Mouse (Mus musculus) kidney, embryonic 16.5 days (tissue): Measurements from ENCODE around the gene Eefsec. TPM values are rescaled to one million over a fixed set of nuclear protein-coding genes. Genes with fewer than 3 reads are reported as not detected.

Experiments
- ATAC-seq: fragments of 200-750 bp; cut with Nextera tagmentation; 2 replicates; pipeline ENCODE4 v1.8.0; 2017; ENCODE audit warnings: moderate TSS enrichment; ENCODE audit not compliant: low FRiP score, low TSS enrichment
- H3K27ac ChIP-seq: fragments of 300-500 bp; sonication (generic); 2 replicates; pipeline ENCODE4 v1.5.1; 2014; ENCODE audit warnings: low read length
- H3K27me3 ChIP-seq: fragments of 300-500 bp; sonication (generic); 2 replicates; pipeline ENCODE4 v1.6.1; 2014; ENCODE audit warnings: low read length, control low read depth, mixed read lengths; ENCODE audit not compliant: insufficient read depth
- H3K36me3 ChIP-seq: fragments of 300-500 bp; sonication (generic); 2 replicates; pipeline ENCODE4 v1.6.1; 2014; ENCODE audit warnings: low read length, control low read depth, mixed read lengths; ENCODE audit not compliant: insufficient read depth
- H3K4me1 ChIP-seq: fragments of 300-500 bp; sonication (generic); 2 replicates; pipeline ENCODE4 v1.6.1; 2014; ENCODE audit warnings: low read length, control low read depth, mixed read lengths; ENCODE audit not compliant: insufficient read depth
- H3K4me2 ChIP-seq: fragments of 300-500 bp; sonication (generic); replicated peaks from 2 replicates; pipeline ENCODE4 v1.6.1; 2014; ENCODE audit warnings: low read depth, low read length
- H3K4me3 ChIP-seq: fragments of 300-500 bp; sonication (generic); 2 replicates; pipeline ENCODE4 v1.5.1; 2014; ENCODE audit warnings: mild to moderate bottlenecking, low read length
- H3K9ac ChIP-seq: fragments of 300-500 bp; sonication (generic); replicated peaks from 2 replicates; pipeline ENCODE4 v1.6.1; 2014; ENCODE audit warnings: low read length
- H3K9me3 ChIP-seq: fragments of 300-500 bp; sonication (generic); 2 replicates; pipeline ENCODE4 v1.6.1; 2016; ENCODE audit warnings: low read length, control low read depth
- WGBS: fragments of 180-500 bp; shearing (Covaris S2); extraction: QIAGEN DNeasy Blood & Tissue Kit; methylation state at CpG from one replicate; pipeline ENCODE4 v1.1.7; 2014; 5-methylcytosine and 5-hydroxymethylcytosine counted together
- polyA plus RNA-seq: library from polyadenylated mRNA; unstranded; fragments of >200 nt; fragmentation: Nextera tagmentation; extraction: Ambion mirVana; gene quantifications from 2 replicates; pipeline ENCODE4 v1.2.1, GENCODE M21; 2015

The Eefsec gene
- polyA plus RNA-seq, 1 experiment from 2014 or later, result 36.8 TPM

DNA sequence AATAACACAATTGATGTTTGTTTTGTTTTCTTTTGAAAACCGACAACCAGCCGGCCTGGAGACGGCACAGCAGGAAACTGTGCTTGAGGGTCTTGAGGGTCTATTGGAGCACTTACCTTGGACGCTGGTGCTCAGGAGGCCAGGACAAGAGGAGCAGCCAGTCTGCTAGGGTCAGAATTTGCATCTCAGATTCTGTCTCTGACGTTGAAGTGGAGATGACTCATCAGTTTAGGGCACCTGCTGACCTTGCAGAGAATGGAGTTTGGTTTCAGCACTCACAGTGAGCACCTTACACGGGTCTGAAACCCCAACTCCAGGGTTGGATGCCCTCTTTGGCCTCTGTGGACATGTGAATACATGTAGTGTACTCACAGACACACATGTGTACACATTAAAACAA, 23.5 kb upstream of the Eefsec start:
- Histone ChIP-seq H3K9me3 (no peaks in the 10 kb centered on the region), H3K9ac (no peak overlapping the region), H3K4me2 (no peak overlapping the region), H3K27me3 (no peaks in the 10 kb centered on the region), H3K4me1 (peaks cover 12% of the 10 kb centered on the region), H3K27ac (no peak overlapping the region), H3K36me3 (peaks cover 51% of the 10 kb centered on the region), H3K4me3 (no peak overlapping the region)
- no peak for ATAC-seq
- WGBS, result 80% methylated on average over 6 of the region's 6 CpGs

DNA sequence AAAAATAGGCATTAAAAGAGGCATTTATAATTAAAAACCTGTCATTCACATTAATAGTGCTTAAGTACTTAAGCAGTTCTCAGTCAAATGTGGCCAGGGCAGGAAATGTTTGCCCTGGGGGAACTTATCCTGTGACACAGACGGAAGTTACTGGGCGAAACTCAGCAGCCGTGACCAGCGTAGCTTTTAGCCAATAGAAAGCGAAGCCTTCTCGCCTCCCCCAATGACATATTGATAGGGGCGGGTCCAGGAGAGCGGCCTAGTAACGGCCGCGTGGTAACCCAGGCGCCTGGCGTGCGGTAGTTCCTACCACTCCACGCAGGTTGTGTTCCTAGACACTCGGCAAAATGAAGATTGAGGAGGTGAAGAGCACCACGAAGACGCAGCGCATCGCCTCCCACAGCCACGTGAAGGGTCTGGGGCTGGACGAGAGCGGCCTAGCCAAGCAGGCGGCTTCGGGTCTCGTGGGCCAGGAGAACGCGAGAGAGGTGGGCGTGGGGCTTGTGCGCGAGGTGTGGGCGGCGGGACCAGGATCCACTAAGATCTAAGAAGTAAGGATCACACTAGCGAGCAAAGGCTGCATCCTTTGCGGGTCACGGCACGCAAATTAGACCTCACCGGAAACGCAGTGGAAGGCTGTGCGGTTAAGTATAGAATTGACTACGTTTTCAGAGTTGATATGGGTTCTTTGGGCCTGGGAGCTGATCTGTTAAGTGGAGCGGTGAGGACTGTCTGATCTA, 19.0 kb upstream of the Eefsec start, which contains the start of gene Ruvbl1:
Gene Ruvbl1 (plus strand): TSS at position 229 of the 740 bp plus-strand sequence.
- under 1% methylated on average over 38 of the region's 42 CpGs for whole genome bisulfite sequencing
- H3K4me3 ChIP-seq, result peak within 1 kb of the TSS; percentile 71
- peak; percentile 100 for ATAC-seq
- peak within 1 kb of the TSS; percentile 67 for H3K4me2 ChIP-seq
- H3K36me3 ChIP-seq, result peaks cover 21% of the 10 kb centered on the region
- H3K27ac ChIP-seq, result no peak within 1 kb of the TSS
- H3K9me3 ChIP-seq, result no peaks in the 10 kb centered on the region
- H3K27me3 ChIP-seq, result no peaks in the 10 kb centered on the region
- peak within 1 kb of the TSS; percentile 73 for H3K9ac ChIP-seq
- peaks cover 14% of the 10 kb centered on the region for H3K4me1 ChIP-seq

DNA sequence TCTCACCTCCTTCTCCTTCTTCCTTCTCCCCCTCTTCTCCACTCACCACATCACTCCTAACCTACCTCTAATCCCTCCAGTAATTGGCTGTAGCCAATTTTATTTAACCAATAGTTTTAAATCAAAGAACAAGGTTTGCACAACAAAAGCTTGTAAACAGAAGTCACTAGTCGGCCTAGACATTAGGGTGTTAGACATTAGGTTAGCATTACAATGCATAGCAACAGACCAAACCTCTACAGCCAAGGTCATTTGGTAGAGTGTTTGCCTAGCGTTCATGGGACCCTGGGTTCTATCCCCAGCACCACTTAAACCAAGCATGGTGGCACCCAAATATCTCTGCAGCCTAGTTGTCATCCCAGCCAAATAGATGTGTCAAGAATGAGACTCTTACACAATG, 8.2 kb upstream of the Eefsec start:
- Histone ChIP-seq H3K9me3 (no peaks in the 10 kb centered on the region), H3K4me1 (no peaks in the 10 kb centered on the region), H3K27ac (no peak overlapping the region), H3K4me2 (no peak overlapping the region), H3K27me3 (no peaks in the 10 kb centered on the region), H3K9ac (no peak overlapping the region), H3K4me3 (no peak overlapping the region), H3K36me3 (no peaks in the 10 kb centered on the region)
- ATAC-seq, result no peak
- 57% methylated on average over 2 of the region's 2 CpGs for WGBS

DNA sequence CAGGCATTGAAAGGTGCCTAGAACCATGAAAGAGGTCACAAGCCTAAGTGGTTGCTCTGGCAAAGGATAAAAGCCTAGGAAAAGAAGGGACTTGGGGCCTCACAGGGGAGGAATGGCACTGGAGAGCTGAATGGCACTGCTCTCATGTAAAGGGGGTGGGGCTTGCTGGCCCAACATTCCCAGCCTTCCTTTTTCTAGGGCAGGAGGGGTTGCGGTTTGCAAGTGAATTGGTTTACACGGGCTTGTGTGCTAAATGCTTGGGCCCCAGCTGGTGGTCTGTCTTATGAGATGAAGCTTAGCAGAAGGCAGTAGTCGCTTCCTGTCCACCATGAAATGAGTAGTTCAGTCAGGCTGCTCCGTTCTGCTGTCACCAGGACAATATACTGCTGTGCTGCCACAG, 1.1 kb upstream of the Eefsec start:
- H3K9ac ChIP-seq, result no peak overlapping the region
- H3K4me2 ChIP-seq, result no peak overlapping the region
- H3K9me3 ChIP-seq, result no peaks in the 10 kb centered on the region
- no peak for ATAC-seq
- 38% methylated on average over 4 of the region's 4 CpGs for WGBS
- peaks cover 11% of the 10 kb centered on the region for H3K4me1 ChIP-seq
- no peak overlapping the region for H3K4me3 ChIP-seq
- H3K27me3 ChIP-seq, result no peaks in the 10 kb centered on the region
- H3K36me3 ChIP-seq, result no peaks in the 10 kb centered on the region
- H3K27ac ChIP-seq, result no peak overlapping the region

DNA sequence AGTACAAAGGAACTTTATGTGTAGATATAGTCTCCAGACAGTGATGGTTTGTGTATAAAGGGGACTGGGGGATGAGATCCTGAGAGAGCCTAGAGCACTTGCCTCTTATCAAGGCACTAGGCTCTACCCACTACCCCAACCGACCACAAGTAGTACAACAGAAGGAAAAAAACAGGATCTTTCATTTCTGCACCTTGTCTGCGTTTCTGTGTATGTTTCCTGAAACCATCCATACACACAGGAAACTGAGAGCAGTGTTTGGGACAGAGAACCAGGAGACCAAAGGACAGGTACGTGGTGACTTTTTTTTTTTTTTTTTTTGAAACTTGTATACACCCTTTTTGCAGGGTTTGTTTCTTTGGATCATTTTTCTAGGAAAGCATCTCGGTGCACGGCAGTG, 678 bp downstream of the Eefsec start:
- Histone ChIP-seq H3K4me2 (peak overlapping the region; percentile 84), H3K27me3 (no peaks in the 10 kb centered on the region), H3K36me3 (no peaks in the 10 kb centered on the region), H3K4me3 (peak overlapping the region; percentile 86), H3K4me1 (peaks cover 11% of the 10 kb centered on the region), H3K9me3 (no peaks in the 10 kb centered on the region), H3K9ac (peak overlapping the region; percentile 90), H3K27ac (peak overlapping the region; percentile 56; the same call in 1 of the 2 replicates)
- no peak for ATAC-seq
- 13% methylated on average over 5 of the region's 5 CpGs for WGBS

DNA sequence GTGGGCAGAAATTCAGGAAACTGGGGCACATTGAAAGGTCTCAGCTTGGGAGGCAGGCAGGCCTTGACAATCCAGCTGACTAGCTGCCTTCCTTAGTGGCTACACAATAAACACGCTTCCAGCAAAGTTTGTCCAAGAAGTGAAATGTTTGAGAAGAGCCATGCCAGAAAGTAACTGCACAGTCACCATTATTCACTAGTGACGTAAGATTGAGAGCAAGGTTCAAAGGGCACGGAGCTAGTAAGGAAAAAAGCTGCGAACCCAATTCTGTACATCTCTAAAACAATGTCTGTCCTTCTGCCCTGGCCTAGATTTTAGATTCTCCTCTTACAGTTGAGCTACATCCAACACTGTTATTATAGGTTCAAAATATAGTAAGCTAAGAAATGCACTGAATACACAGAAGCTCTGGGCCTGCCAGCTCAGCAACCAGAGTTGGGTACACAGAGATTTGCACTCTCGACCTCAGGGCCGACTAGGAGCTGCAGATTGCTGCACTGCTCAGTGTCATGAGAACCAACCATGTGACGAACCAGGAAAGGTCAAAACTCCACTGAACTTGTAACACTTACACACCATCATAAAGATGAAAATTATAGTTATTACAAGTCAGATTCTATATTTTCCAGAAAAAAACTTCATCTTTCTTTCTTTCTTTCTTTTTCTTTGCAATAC, 2.1 kb downstream of the Eefsec start:
- Histone ChIP-seq H3K4me3 (no peak overlapping the region), H3K27ac (no peak overlapping the region), H3K27me3 (no peaks in the 10 kb centered on the region), H3K9me3 (no peaks in the 10 kb centered on the region), H3K9ac (no peak overlapping the region), H3K36me3 (no peaks in the 10 kb centered on the region), H3K4me2 (no peak overlapping the region), H3K4me1 (peaks cover 11% of the 10 kb centered on the region)
- WGBS, result 80% methylated on average over 7 of the region's 7 CpGs
- ATAC-seq, result no peak

DNA sequence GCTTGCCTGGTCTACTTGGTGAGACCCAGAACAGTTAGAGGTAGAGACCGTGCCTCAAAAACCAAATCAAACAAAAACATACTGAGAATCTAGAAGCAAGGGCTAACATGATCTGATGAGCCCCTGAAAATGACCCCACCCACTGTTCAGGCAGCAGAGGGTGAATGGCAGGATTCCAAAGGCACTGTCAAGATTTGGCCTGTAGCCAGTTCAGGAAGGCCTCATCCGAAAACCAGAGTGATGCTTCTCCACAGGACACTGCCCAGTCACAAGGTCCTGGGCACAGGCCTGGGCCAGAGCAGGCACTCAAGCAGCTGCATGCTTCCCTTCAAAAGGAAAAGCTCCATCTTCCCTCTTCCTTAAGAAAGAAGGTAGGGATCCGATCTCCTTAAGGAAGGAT, 2.9 kb downstream of the Eefsec start:
- Histone ChIP-seq H3K9me3 (no peaks in the 10 kb centered on the region), H3K4me2 (no peak overlapping the region), H3K9ac (no peak overlapping the region), H3K27me3 (no peaks in the 10 kb centered on the region), H3K36me3 (no peaks in the 10 kb centered on the region), H3K27ac (no peak overlapping the region), H3K4me1 (peaks cover 11% of the 10 kb centered on the region), H3K4me3 (no peak overlapping the region)
- no peak for ATAC-seq
- WGBS, result 85% methylated on average over 3 of the region's 3 CpGs

DNA sequence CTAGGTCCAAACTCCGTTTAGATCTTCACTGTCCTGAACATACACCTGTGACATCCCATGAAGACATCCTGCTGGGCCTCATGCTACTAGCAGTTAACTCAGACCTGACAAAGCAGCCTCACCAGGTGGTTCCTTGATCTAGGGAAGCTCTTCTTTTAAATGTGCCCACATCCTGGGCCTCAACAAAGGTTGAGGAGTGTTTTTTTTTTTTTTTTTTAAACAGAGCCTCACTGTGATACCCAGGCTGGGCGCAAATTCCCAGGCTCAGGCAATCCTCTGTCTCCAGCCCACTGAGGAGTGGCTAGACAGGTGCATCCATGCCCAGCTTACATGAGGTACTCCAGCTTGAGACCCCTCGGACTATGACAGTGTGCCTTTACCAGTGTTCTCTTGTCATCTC, 3.8 kb downstream of the Eefsec start:
- Histone ChIP-seq H3K27ac (no peak overlapping the region), H3K9me3 (no peaks in the 10 kb centered on the region), H3K4me2 (no peak overlapping the region), H3K9ac (no peak overlapping the region), H3K4me1 (peaks cover 11% of the 10 kb centered on the region), H3K27me3 (no peaks in the 10 kb centered on the region), H3K36me3 (no peaks in the 10 kb centered on the region), H3K4me3 (no peak overlapping the region)
- ATAC-seq, result no peak
- WGBS, result 77% methylated on average over 3 of the region's 3 CpGs

DNA sequence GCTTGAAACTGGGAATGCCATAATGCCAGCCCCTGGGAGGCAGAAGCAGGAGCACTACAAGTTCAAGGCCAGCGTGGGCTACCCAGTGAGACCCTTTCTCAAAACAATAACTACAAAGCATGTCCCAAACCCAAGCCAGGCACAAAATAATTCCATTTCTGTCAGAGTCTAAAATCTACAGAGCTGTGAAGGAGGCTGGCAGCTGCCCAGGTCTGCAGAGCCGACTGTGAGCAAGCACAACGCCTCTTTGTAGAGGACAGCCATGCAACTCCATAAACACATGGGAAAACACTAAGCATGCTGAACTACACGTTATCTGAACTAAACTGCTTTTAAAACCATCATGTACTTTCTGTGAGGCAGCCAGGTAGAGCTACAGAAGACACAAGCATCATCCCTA, 7.3 kb downstream of the Eefsec start:
- 88% methylated on average over 4 of the region's 4 CpGs for WGBS

DNA sequence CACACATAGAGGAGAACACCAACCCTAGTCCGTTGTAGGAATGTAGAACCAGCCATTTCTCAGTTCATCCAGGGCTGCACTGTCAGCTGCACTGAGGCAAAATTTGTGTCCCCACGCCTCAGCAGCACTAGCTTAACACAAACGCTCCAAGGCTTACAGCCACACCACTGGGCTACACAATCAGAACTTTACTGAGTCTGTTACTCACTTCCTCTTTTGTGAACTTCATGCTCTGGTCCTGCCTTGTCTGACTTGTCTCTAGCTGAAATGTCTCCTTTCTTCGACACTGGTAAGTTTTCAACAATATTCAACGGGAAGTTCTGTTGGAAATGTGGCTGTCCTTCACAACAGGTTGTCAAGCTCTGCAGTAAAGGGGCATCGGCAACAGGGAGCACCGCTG, 10.7 kb downstream of the Eefsec start:
- Histone ChIP-seq H3K4me3 (no peak overlapping the region), H3K27me3 (no peaks in the 10 kb centered on the region), H3K9me3 (no peaks in the 10 kb centered on the region), H3K9ac (no peak overlapping the region), H3K4me1 (no peaks in the 10 kb centered on the region; the same call in 1 of the 2 replicates), H3K4me2 (no peak overlapping the region), H3K27ac (no peak overlapping the region), H3K36me3 (no peaks in the 10 kb centered on the region)
- WGBS, result 88% methylated on average over 7 of the region's 7 CpGs
- ATAC-seq, result no peak

More for the DNA sequence above, 7.3 kb downstream of the Eefsec start:
- no peak overlapping the region for H3K4me2 ChIP-seq
- H3K4me3 ChIP-seq, result no peak overlapping the region
- H3K27ac ChIP-seq, result no peak overlapping the region
- H3K27me3 ChIP-seq, result no peaks in the 10 kb centered on the region
- H3K4me1 ChIP-seq, result no peaks in the 10 kb centered on the region
- ATAC-seq, result no peak
- H3K9me3 ChIP-seq, result no peaks in the 10 kb centered on the region
- H3K9ac ChIP-seq, result no peak overlapping the region
- H3K36me3 ChIP-seq, result no peaks in the 10 kb centered on the region
